Mouse (Mus musculus): ENCODE results near the gene Ing1. TPM values are rescaled to one million over a fixed set of nuclear protein-coding genes. Genes with fewer than 3 reads are reported as not detected.
A peak's percentile ranks its signal among the peaks of the same experiment; 100 is the strongest.
"Not testable (repeated sequence)": the region's sequence is repeated elsewhere in the genome, so short reads cannot be mapped to it uniquely, and the experiment has no call there.

Gene Ing1
- polyA plus RNA-seq, 1 experiment from 2014 or later = 47.9 TPM

GRCm38 (mm10) chr8:11530155-11530770 lies 25.1 kb upstream of the Ing1 start:
- no peak overlapping the region for H3K27ac ChIP-seq
- no peak overlapping the region for H3K4me2 ChIP-seq
- H3K4me3 ChIP-seq = no peak overlapping the region
- no peak for ATAC-seq (replicated peaks)
- 79% methylated on average over 18 of the region's 18 CpGs for WGBS
- no peaks in the 10 kb centered on the region for H3K27me3 ChIP-seq (replicated peaks)
- H3K4me1 ChIP-seq = peaks cover 6% of the 10 kb centered on the region; the same call in 1 of the 2 replicates
- no peak overlapping the region for H3K9ac ChIP-seq
- no peaks in the 10 kb centered on the region for H3K9me3 ChIP-seq
- no peaks in the 10 kb centered on the region; the same call in 1 of the 2 replicates for H3K36me3 ChIP-seq (replicated peaks)

GRCm38 (mm10) chr8:11530849-11531248 lies 24.5 kb upstream of the Ing1 start:
- 65% methylated on average over 4 of the region's 4 CpGs for WGBS
- Histone ChIP-seq H3K9ac (no peak overlapping the region), H3K27me3 (replicated peaks) (no peaks in the 10 kb centered on the region), H3K4me3 (no peak overlapping the region), H3K36me3 (replicated peaks) (no peaks in the 10 kb centered on the region; the same call in 1 of the 2 replicates), H3K4me2 (no peak overlapping the region), H3K27ac (no peak overlapping the region), H3K9me3 (no peaks in the 10 kb centered on the region), H3K4me1 (peaks cover 6% of the 10 kb centered on the region; the same call in 1 of the 2 replicates)
- ATAC-seq (replicated peaks) = no peak

- Histone ChIP-seq H3K27ac (no peak overlapping the region), H3K4me1 (peaks cover 6% of the 10 kb centered on the region; the same call in 1 of the 2 replicates), H3K4me2 (no peak overlapping the region), H3K36me3 (replicated peaks) (no peaks in the 10 kb centered on the region; the same call in 1 of the 2 replicates), H3K4me3 (no peak overlapping the region), H3K27me3 (replicated peaks) (no peaks in the 10 kb centered on the region), H3K9ac (no peak overlapping the region), H3K9me3 (no peaks in the 10 kb centered on the region)
- WGBS = 25% methylated on average over 9 of the region's 9 CpGs
- no peak for ATAC-seq (replicated peaks)
Observed at GRCm38 (mm10) chr8:11534494-11534893, 20.9 kb upstream of the Ing1 start.

- no peak for ATAC-seq (replicated peaks)
- Histone ChIP-seq H3K4me3 (no peak overlapping the region), H3K4me2 (no peak overlapping the region), H3K4me1 (peaks cover 6% of the 10 kb centered on the region; the same call in 1 of the 2 replicates), H3K9me3 (no peaks in the 10 kb centered on the region), H3K27me3 (replicated peaks) (no peaks in the 10 kb centered on the region), H3K27ac (no peak overlapping the region), H3K36me3 (replicated peaks) (peaks cover 6% of the 10 kb centered on the region; the same call in 1 of the 2 replicates), H3K9ac (no peak overlapping the region)
- WGBS = 93% methylated on average over 4 of the region's 4 CpGs
Observed at GRCm38 (mm10) chr8:11539049-11539448, 16.3 kb upstream of the Ing1 start.

- Histone ChIP-seq H3K4me3 (no peak overlapping the region), H3K9me3 (no peaks in the 10 kb centered on the region), H3K9ac (no peak overlapping the region), H3K4me2 (no peak overlapping the region), H3K27ac (no peak overlapping the region), H3K4me1 (0 out of 2 replicates have a peak, but pooled peaks cover under 1% of the 10 kb centered on the region), H3K36me3 (replicated peaks) (peaks cover 6% of the 10 kb centered on the region; the same call in 1 of the 2 replicates), H3K27me3 (replicated peaks) (no peaks in the 10 kb centered on the region)
- WGBS = 95% methylated on average over 8 of the region's 8 CpGs
- ATAC-seq (replicated peaks) = no peak
Observed at GRCm38 (mm10) chr8:11540182-11540581, 15.2 kb upstream of the Ing1 start.

GRCm38 (mm10) chr8:11542031-11542430 lies 13.3 kb upstream of the Ing1 start:
- 94% methylated on average over 12 of the region's 12 CpGs for WGBS
- no peaks in the 10 kb centered on the region for H3K9me3 ChIP-seq
- ATAC-seq (replicated peaks) = no peak

GRCm38 (mm10) chr8:11542866-11543265 lies 12.5 kb upstream of the Ing1 start:
- no peaks in the 10 kb centered on the region for H3K9me3 ChIP-seq
- H3K9ac ChIP-seq = no peak overlapping the region
- no peak overlapping the region for H3K4me2 ChIP-seq
- whole genome bisulfite sequencing = 89% methylated on average over 4 of the region's 4 CpGs
- no peaks in the 10 kb centered on the region for H3K4me1 ChIP-seq
- H3K4me3 ChIP-seq = no peak overlapping the region
- ATAC-seq (replicated peaks) = no peak
- no peaks in the 10 kb centered on the region for H3K27me3 ChIP-seq (replicated peaks)
- H3K36me3 ChIP-seq (replicated peaks) = peaks cover 6% of the 10 kb centered on the region; the same call in 1 of the 2 replicates
- no peak overlapping the region for H3K27ac ChIP-seq

More at GRCm38 (mm10) chr8:11542031-11542430, 13.3 kb upstream of the Ing1 start:
- H3K9ac ChIP-seq = no peak overlapping the region
- H3K4me1 ChIP-seq = no peaks in the 10 kb centered on the region
- peaks cover 6% of the 10 kb centered on the region; the same call in 1 of the 2 replicates for H3K36me3 ChIP-seq (replicated peaks)
- no peak overlapping the region for H3K4me3 ChIP-seq
- H3K27me3 ChIP-seq (replicated peaks) = no peaks in the 10 kb centered on the region
- no peak overlapping the region for H3K27ac ChIP-seq
- no peak overlapping the region for H3K4me2 ChIP-seq

- H3K36me3 ChIP-seq (replicated peaks) = peaks cover 6% of the 10 kb centered on the region; the same call in 1 of the 2 replicates
- no peak for ATAC-seq (replicated peaks)
- no peaks in the 10 kb centered on the region for H3K27me3 ChIP-seq (replicated peaks)
- no peak overlapping the region for H3K4me2 ChIP-seq
- H3K27ac ChIP-seq = no peak overlapping the region
- no peak overlapping the region for H3K9ac ChIP-seq
- no peaks in the 10 kb centered on the region for H3K9me3 ChIP-seq
- peaks cover under 1% of the 10 kb centered on the region; the same call in 1 of the 2 replicates for H3K4me1 ChIP-seq
- H3K4me3 ChIP-seq = no peak overlapping the region
- 47% methylated on average over 3 of the region's 3 CpGs for WGBS
Observed at GRCm38 (mm10) chr8:11544386-11544785, 11.0 kb upstream of the Ing1 start.

- Histone ChIP-seq H3K9me3 (no peaks in the 10 kb centered on the region), H3K27me3 (replicated peaks) (no peaks in the 10 kb centered on the region), H3K27ac (no peak overlapping the region), H3K9ac (no peak overlapping the region), H3K4me1 (peaks cover 14% of the 10 kb centered on the region), H3K36me3 (replicated peaks) (no peaks in the 10 kb centered on the region), H3K4me3 (no peak overlapping the region), H3K4me2 (no peak overlapping the region)
- no peak for ATAC-seq (replicated peaks)
- 59% methylated on average over 6 of the region's 6 CpGs for WGBS
Observed at GRCm38 (mm10) chr8:11547063-11547462, 8.3 kb upstream of the Ing1 start.

GRCm38 (mm10) chr8:11549706-11550105 lies 5.7 kb upstream of the Ing1 start:
- H3K27ac ChIP-seq = peak overlapping the region; percentile 92
- no peaks in the 10 kb centered on the region for H3K9me3 ChIP-seq
- no peaks in the 10 kb centered on the region for H3K36me3 ChIP-seq (replicated peaks)
- peaks cover 26% of the 10 kb centered on the region for H3K4me1 ChIP-seq
- no peaks in the 10 kb centered on the region for H3K27me3 ChIP-seq (replicated peaks)
- peak overlapping the region; percentile 85 for H3K4me2 ChIP-seq
- WGBS = 19% methylated on average over 7 of the region's 7 CpGs
- no peak for ATAC-seq (replicated peaks)
- H3K9ac ChIP-seq = peak overlapping the region; percentile 96; the same call in 1 of the 2 replicates
- H3K4me3 ChIP-seq = peak overlapping the region; percentile 94

- H3K4me3 ChIP-seq = peak within 1 kb of the TSS; percentile 94
- peak within 1 kb of the TSS; percentile 92 for H3K27ac ChIP-seq
- 0% methylated on average over 53 of the region's 53 CpGs for WGBS
- no peaks in the 10 kb centered on the region for H3K9me3 ChIP-seq
- no peaks in the 10 kb centered on the region for H3K36me3 ChIP-seq (replicated peaks)
- ATAC-seq (replicated peaks) = peak; percentile 48
- peak within 1 kb of the TSS; percentile 85 for H3K4me2 ChIP-seq
- H3K9ac ChIP-seq = peak within 1 kb of the TSS; percentile 96
- H3K4me1 ChIP-seq = peaks cover 26% of the 10 kb centered on the region
- no peaks in the 10 kb centered on the region for H3K27me3 ChIP-seq (replicated peaks)
Observed at GRCm38 (mm10) chr8:11550281-11550948, 5.0 kb upstream of the Ing1 start, which contains the start of gene Cars2. Gene Cars2 (minus strand): TSS chr8:11550783.

GRCm38 (mm10) chr8:11551497-11551896 lies 3.9 kb upstream of the Ing1 start:
- H3K4me2 ChIP-seq; H3K36me3 ChIP-seq (replicated peaks): not testable (repeated sequence)
- WGBS = 82% methylated on average over 4 of the region's 4 CpGs

More at GRCm38 (mm10) chr8:11551497-11551896, 3.9 kb upstream of the Ing1 start:
- peaks cover 26% of the 10 kb centered on the region for H3K4me1 ChIP-seq
- H3K27me3 ChIP-seq (replicated peaks); H3K4me3 ChIP-seq; H3K9me3 ChIP-seq; H3K9ac ChIP-seq; ATAC-seq (replicated peaks); H3K27ac ChIP-seq: not testable (repeated sequence)

Measured in midbrain, embryonic 15.5 days (tissue).